Mouse (Mus musculus) CH12.LX (cell line): ENCODE results near the gene Unk. TPM values are rescaled to one million over a fixed set of nuclear protein-coding genes. Genes with fewer than 3 reads are reported as not detected.

Experiments
- DNase-seq: peaks from one replicate; pipeline ENCODE4 v3.0.0-alpha.2; 2013; ENCODE audit errors: extremely low read depth
- H3K27ac ChIP-seq: 2 replicates; pipeline ENCODE4 v1.5.1; 2012; ENCODE audit warnings: low read depth, mild to moderate bottlenecking, control low read depth, moderate library complexity; ENCODE audit not compliant: insufficient read depth
- H3K27me3 ChIP-seq: replicated peaks from 2 replicates; pipeline ENCODE3; 2012; ENCODE audit warnings: inconsistent platforms
- H3K36me3 ChIP-seq, 2 experiments: replicated peaks in 1 of 2; 2 replicates each; pipeline versions ENCODE3 to v1.6.1; 2012; ENCODE audit warnings: inconsistent platforms in 1 of 2, low read length in 1 of 2, mild to moderate bottlenecking in 1 of 2, mixed read lengths in 1 of 2, moderate library complexity in 1 of 2; ENCODE audit not compliant: control insufficient read depth in 1 of 2, insufficient read depth in 1 of 2
- H3K4me1 ChIP-seq, 2 experiments: 2 replicates each; pipeline ENCODE4 v1.6.1; 2012; ENCODE audit warnings: inconsistent platforms in 1 of 2, moderate library complexity in 1 of 2; ENCODE audit not compliant: insufficient read depth in 2 of 2, control insufficient read depth in 1 of 2
- H3K4me2 ChIP-seq: 2 replicates; pipeline ENCODE4 v1.6.1; 2012; ENCODE audit warnings: low read depth, mild to moderate bottlenecking, control low read depth; ENCODE audit not compliant: poor library complexity, insufficient read depth, severe bottlenecking
- H3K4me3 ChIP-seq, 3 experiments: fragments of 150-350 bp in 1 of 3; sonication (generic) in 1 of 3; replicated peaks in 1 of 3; 2 replicates each; pipeline versions ENCODE3 to v1.5.1; 2011 to 2012; ENCODE audit warnings: low read depth in 2 of 3, low read length in 2 of 3, mild to moderate bottlenecking in 2 of 3, moderate library complexity in 2 of 3, control low read depth in 1 of 3, improper control_type of control experiment in 1 of 3, inconsistent platforms in 1 of 3, mixed read lengths in 1 of 3; ENCODE audit not compliant: poor library complexity in 1 of 3
- H3K79me2 ChIP-seq: replicated peaks from 2 replicates; pipeline ENCODE4 v1.6.1; 2012; ENCODE audit warnings: mild to moderate bottlenecking, moderate library complexity; ENCODE audit not compliant: control insufficient read depth, poor library complexity, insufficient read depth, severe bottlenecking; ENCODE audit errors: extremely low read depth
- H3K9ac ChIP-seq: 2 replicates; pipeline ENCODE4 v1.6.1; 2012; ENCODE audit warnings: low read depth, mild to moderate bottlenecking, control low read depth, moderate library complexity; ENCODE audit not compliant: insufficient read depth
- H3K9me3 ChIP-seq: replicated peaks from 2 replicates; pipeline ENCODE3; 2012; ENCODE audit warnings: low read length, inconsistent platforms, mixed read lengths
- BHLHE40 ChIP-seq: IDR thresholded peaks from 2 replicates; pipeline ENCODE4 v1.6.1; 2011; ENCODE audit warnings: mild to moderate bottlenecking, low read depth, low read length, improper control_type of control experiment
- CTCF ChIP-seq, 2 experiments: IDR thresholded peaks in 1 of 2; conservative IDR thresholded peaks in 1 of 2; 2 replicates each; pipeline ENCODE4 v1.5.1; 2011 to 2012; ENCODE audit warnings: low read depth in 2 of 2, low read length in 2 of 2, improper control_type of control experiment in 1 of 2, inconsistent platforms in 1 of 2, mild to moderate bottlenecking in 1 of 2, moderate library complexity in 1 of 2
- GABPA ChIP-seq: IDR thresholded peaks from 2 replicates; pipeline ENCODE4 v1.6.1; 2012; ENCODE audit warnings: low read depth, low read length, improper control_type of control experiment, inconsistent platforms; ENCODE audit not compliant: insufficient replicate concordance
- MEF2A ChIP-seq: IDR thresholded peaks from 2 replicates; pipeline ENCODE4 v1.6.1; 2014; ENCODE audit warnings: low read depth, mild to moderate bottlenecking, inconsistent platforms, low read length, improper control_type of control experiment, borderline replicate concordance
- MXI1 ChIP-seq: IDR thresholded peaks from 2 replicates; pipeline ENCODE4 v1.6.1; 2011; ENCODE audit warnings: mild to moderate bottlenecking, low read depth, low read length, improper control_type of control experiment
- NELFE ChIP-seq: IDR thresholded peaks from 2 replicates; pipeline ENCODE4 v1.6.1; 2011; ENCODE audit warnings: low read depth, low read length, improper control_type of control experiment
- POLR2A ChIP-seq: IDR thresholded peaks from 2 replicates; pipeline ENCODE4 v1.6.1; 2011; ENCODE audit warnings: low read depth, mild to moderate bottlenecking, improper control_type of control experiment, low read length
- POLR2AphosphoS2 ChIP-seq: IDR thresholded peaks from 2 replicates; pipeline ENCODE4 v1.6.1; 2011; ENCODE audit warnings: low read depth, low read length, improper control_type of control experiment
- RAD21 ChIP-seq: IDR thresholded peaks from 2 replicates; pipeline ENCODE4 v1.6.1; 2011; ENCODE audit warnings: low read depth, mild to moderate bottlenecking, low read length, improper control_type of control experiment, moderate library complexity
- RCOR1 ChIP-seq: conservative IDR thresholded peaks from 2 replicates; pipeline ENCODE4 v1.6.1; 2012; ENCODE audit warnings: low read depth, mild to moderate bottlenecking, inconsistent platforms, low read length, improper control_type of control experiment
- SMC3 ChIP-seq: IDR thresholded peaks from 2 replicates; pipeline ENCODE4 v1.6.1; 2011; ENCODE audit warnings: low read depth, low read length, improper control_type of control experiment
- UBTF ChIP-seq: IDR thresholded peaks from 2 replicates; pipeline ENCODE4 v1.6.1; 2012; ENCODE audit warnings: low read depth, mild to moderate bottlenecking, inconsistent platforms, low read length, improper control_type of control experiment, moderate library complexity
- USF1 ChIP-seq: IDR thresholded peaks from 2 replicates; pipeline ENCODE4 v1.6.1; 2014; ENCODE audit warnings: low read depth, mild to moderate bottlenecking, inconsistent platforms, low read length, improper control_type of control experiment
- dilution Hi-C: fragments of 300-500 bp; cut with MboI; formaldehyde crosslinking; loops from 2 replicates; pipeline ENCODE4 v1.14.3; 2020; ENCODE audit warnings: low sequenced_read_pairs; ENCODE audit not compliant: extremely low pct_unique_long_range_greater_than_20kb, extremely low pct_ligation_motif_present
- in situ Hi-C: fragments of 300-500 bp; cut with MboI; formaldehyde crosslinking; loops from 3 replicates; pipeline ENCODE4 v1.14.3; 2019; ENCODE audit warnings: low sequenced_read_pairs, low pct_ligation_motif_present, low pct_unique_long_range_greater_than_20kb, mixed read lengths
- polyA plus RNA-seq: library from polyadenylated mRNA; unstranded; fragments of >175 nt; gene quantifications from 2 replicates; pipeline ENCODE4 v1.2.1, GENCODE M21; 2012; ENCODE audit warnings: low read depth; ENCODE audit not compliant: insufficient read length
- total RNA-seq, 2 experiments: library from RNA; depleted of rRNA; stranded (reverse); fragments of 300-350 nt in 1 of 2; fragments of >200 nt in 1 of 2; gene quantifications; 2 replicates each; pipeline ENCODE4 v1.2.3; 2012 to 2014

The Unk gene
- total and polyA plus RNA-seq, 3 experiments: 20.9 to 35.0 (median 24.7) TPM

- Histone ChIP-seq H3K9ac (no peak overlapping the region), H3K4me2 (no peak overlapping the region), H3K27me3 (no peaks in the 10 kb centered on the region), H3K4me1 (peaks cover 2 to 33% of the 10 kb centered on the region in 2 experiments; a peak in 2 of 4 replicates), H3K36me3 (peaks cover 49 to 67% of the 10 kb centered on the region in 2 experiments), H3K27ac (no peak overlapping the region), H3K4me3 (no peak overlapping the region), H3K79me2 (0 out of 2 replicates have a peak, but pooled peaks cover under 1% of the 10 kb centered on the region), H3K9me3 (no peaks in the 10 kb centered on the region)
- DNase-seq: no peak
- no peak for TF ChIP-seq MEF2A
- no peak for TF ChIP-seq USF1
- no peak for TF ChIP-seq POLR2AphosphoS2
- TF ChIP-seq NELFE: no peak
- TF ChIP-seq GABPA: no peak
- no peak for TF ChIP-seq MXI1
- TF ChIP-seq UBTF: no peak
- in situ Hi-C loops (no loop called here), dilution Hi-C loops (no loop called here)
Observed at GRCm38 (mm10) chr11:116079511-116079910, 49.4 kb downstream of the Unk start.

- Histone ChIP-seq H3K4me1 (peaks cover 6 to 43% of the 10 kb centered on the region in 2 experiments), H3K27me3 (no peaks in the 10 kb centered on the region), H3K9me3 (no peaks in the 10 kb centered on the region), H3K4me3 (no peak overlapping the region), H3K36me3 (peaks cover 49 to 72% of the 10 kb centered on the region in 2 experiments), H3K79me2 (peaks cover 14% of the 10 kb centered on the region), H3K4me2 (no peak overlapping the region), H3K9ac (no peak overlapping the region), H3K27ac (no peak overlapping the region)
- peak; percentile 74 for DNase-seq
- dilution Hi-C loops (no loop called here), in situ Hi-C loops (no loop called here)
- TF ChIP-seq RCOR1: no peak
- TF ChIP-seq RAD21: peak; percentile 34
- peak; percentile 32 for TF ChIP-seq SMC3
- peak; percentile 36 to 76 for TF ChIP-seq CTCF (conservative IDR thresholded peaks at IDR 0.05 in 1 of 2, IDR thresholded peaks at IDR 0.05 in 1 of 2; ENCODE audit: low read depth in 2 of 2, low read length in 2 of 2)
Observed at GRCm38 (mm10) chr11:116081081-116081480, 51.0 kb downstream of the Unk start.

- Histone ChIP-seq H3K27me3 (no peaks in the 10 kb centered on the region), H3K27ac (no peak overlapping the region), H3K9me3 (no peaks in the 10 kb centered on the region), H3K9ac (no peak overlapping the region), H3K4me1 (peaks cover 4 to 39% of the 10 kb centered on the region in 2 experiments), H3K36me3 (peaks cover 49 to 70% of the 10 kb centered on the region in 2 experiments), H3K4me3 (no peak overlapping the region), H3K79me2 (peaks cover 16% of the 10 kb centered on the region), H3K4me2 (no peak overlapping the region)
- dilution Hi-C loops: no loop called here
- in situ Hi-C loops: no loop called here
- no peak for TF ChIP-seq POLR2A
- 0 out of 2 replicates have a peak, but pooled peaks have one; percentile 13 for TF ChIP-seq BHLHE40
- DNase-seq: no peak
Observed at GRCm38 (mm10) chr11:116083096-116083672, 53.1 kb downstream of the Unk start.
